Mouse (Mus musculus) kidney, postnatal 0 days (tissue): Measurements from ENCODE around the gene Psg19. TPM values are rescaled to one million over a fixed set of nuclear protein-coding genes. Genes with fewer than 3 reads are reported as not detected.
A peak's percentile ranks its signal among the peaks of the same experiment; 100 is the strongest.
"Not testable (repeated sequence)": the region's sequence is repeated elsewhere in the genome, so short reads cannot be mapped to it uniquely, and the experiment has no call there.

Source experiments
- ATAC-seq: fragments of 200-750 bp; cut with Nextera tagmentation; replicated peaks from 2 replicates; pipeline ENCODE4 v1.8.0; 2017; ENCODE audit warnings: low read depth, moderate number of reproducible peaks, moderate TSS enrichment, moderate library complexity; ENCODE audit not compliant: low FRiP score
- DNase-seq: peaks from one replicate; pipeline ENCODE4 v3.0.0-alpha.2; 2016; ENCODE audit warnings: low spot score
- H3K27ac ChIP-seq: fragments of 300-500 bp; sonication (generic); 2 replicates; pipeline ENCODE4 v1.5.1; 2014; ENCODE audit warnings: mild to moderate bottlenecking
- H3K27me3 ChIP-seq: fragments of 300-500 bp; sonication (generic); 2 replicates; pipeline ENCODE4 v1.6.1; 2014; ENCODE audit warnings: low read length, mixed read lengths; ENCODE audit not compliant: insufficient read depth
- H3K36me3 ChIP-seq: fragments of 300-500 bp; sonication (generic); 2 replicates; pipeline ENCODE4 v1.6.1; 2014; ENCODE audit warnings: low read length, mixed read lengths; ENCODE audit not compliant: insufficient read depth
- H3K4me1 ChIP-seq: fragments of 300-500 bp; sonication (generic); replicated peaks from 2 replicates; pipeline ENCODE4 v1.6.1; 2014; ENCODE audit warnings: antibody characterized with exemption, low read length, mixed read lengths; ENCODE audit not compliant: insufficient read depth
- H3K4me2 ChIP-seq: fragments of 300-500 bp; sonication (generic); 2 replicates; pipeline ENCODE4 v1.6.1; 2014; ENCODE audit warnings: mild to moderate bottlenecking, low read length, moderate library complexity, mixed read lengths
- H3K4me3 ChIP-seq: fragments of 300-500 bp; sonication (generic); replicated peaks from 2 replicates; pipeline ENCODE4 v1.5.1; 2014; ENCODE audit warnings: low read depth, low read length
- H3K9ac ChIP-seq: fragments of 300-500 bp; sonication (generic); 2 replicates; pipeline ENCODE4 v1.6.1; 2014; ENCODE audit warnings: low read depth, low read length
- H3K9me3 ChIP-seq: fragments of 300-500 bp; sonication (generic); replicated peaks from 2 replicates; pipeline ENCODE4 v1.6.1; 2016; ENCODE audit warnings: low read length, inconsistent platforms, mixed read lengths
- CTCF ChIP-seq: IDR thresholded peaks from 2 replicates; pipeline ENCODE4 v1.5.1; 2016; ENCODE audit warnings: antibody characterized with exemption, low read depth, mild to moderate bottlenecking, moderate library complexity
- WGBS: fragments of 180-500 bp; shearing (Covaris S2); extraction: QIAGEN DNeasy Blood & Tissue Kit; methylation state at CpG from one replicate; pipeline ENCODE4 v1.1.7; 2014; 5-methylcytosine and 5-hydroxymethylcytosine counted together
- polyA plus RNA-seq: library from polyadenylated mRNA; unstranded; fragments of >200 nt; fragmentation: Nextera tagmentation; extraction: Ambion mirVana; gene quantifications from 2 replicates; pipeline ENCODE4 v1.2.1, GENCODE M21; 2015

Gene Psg19
- polyA plus RNA-seq, 1 experiment from 2014 or later: not detected

GRCm38 (mm10) chr7:18829545-18829944 is 31.2 kb upstream of the Psg19 start:
- no peaks in the 10 kb centered on the region for H3K27me3 ChIP-seq
- H3K4me1 ChIP-seq: no peaks in the 10 kb centered on the region
- no peak overlapping the region for H3K4me2 ChIP-seq
- ATAC-seq (no peak), DNase-seq (no peak)
- no peak overlapping the region for H3K27ac ChIP-seq
- H3K4me3 ChIP-seq: no peak overlapping the region
- H3K36me3 ChIP-seq: no peaks in the 10 kb centered on the region
- no peak for TF ChIP-seq CTCF
- no peaks in the 10 kb centered on the region for H3K9me3 ChIP-seq
- H3K9ac ChIP-seq: no peak overlapping the region
- 83% methylated on average over 7 of the region's 7 CpGs for WGBS

GRCm38 (mm10) chr7:18828592-18828991 is 30.3 kb upstream of the Psg19 start:
- no peaks in the 10 kb centered on the region for H3K27me3 ChIP-seq
- no peaks in the 10 kb centered on the region for H3K4me1 ChIP-seq
- H3K9ac ChIP-seq: no peak overlapping the region
- no peaks in the 10 kb centered on the region for H3K9me3 ChIP-seq
- DNase-seq: peak; percentile 57
- no peak overlapping the region for H3K4me2 ChIP-seq
- no peak overlapping the region for H3K4me3 ChIP-seq
- H3K36me3 ChIP-seq: no peaks in the 10 kb centered on the region
- TF ChIP-seq CTCF: peak; percentile 57
- ATAC-seq: no peak
- H3K27ac ChIP-seq: no peak overlapping the region
- WGBS: 72% methylated on average over 9 of the region's 9 CpGs

GRCm38 (mm10) chr7:18827792-18828546 is 29.6 kb upstream of the Psg19 start:
- Histone ChIP-seq H3K4me2 (no peak overlapping the region), H3K4me3 (no peak overlapping the region), H3K27me3 (no peaks in the 10 kb centered on the region), H3K36me3 (no peaks in the 10 kb centered on the region), H3K9me3 (no peaks in the 10 kb centered on the region), H3K27ac (no peak overlapping the region), H3K4me1 (no peaks in the 10 kb centered on the region), H3K9ac (no peak overlapping the region)
- no peak for TF ChIP-seq CTCF
- DNase-seq: no peak
- ATAC-seq: no peak
- WGBS: 67% methylated on average over 26 of the region's 26 CpGs

- Histone ChIP-seq H3K36me3 (no peaks in the 10 kb centered on the region), H3K27me3 (no peaks in the 10 kb centered on the region), H3K4me2 (no peak within 1 kb of the TSS), H3K9ac (no peak within 1 kb of the TSS), H3K4me3 (no peak within 1 kb of the TSS), H3K27ac (no peak within 1 kb of the TSS), H3K4me1 (no peaks in the 10 kb centered on the region), H3K9me3 (no peaks in the 10 kb centered on the region)
- no peak for DNase-seq
- WGBS: 68% methylated on average over 3 of the region's 3 CpGs
- no peak for ATAC-seq
- no peak for TF ChIP-seq CTCF
Measured at GRCm38 (mm10) chr7:18821507-18821906, 23.2 kb upstream of the Psg19 start, which contains the start of gene Psg17. Gene Psg17, minus strand, starts transcription at chr7:18821607.

GRCm38 (mm10) chr7:18818301-18818700 is 20.0 kb upstream of the Psg19 start:
- H3K4me1 ChIP-seq: no peaks in the 10 kb centered on the region
- DNase-seq: no peak
- WGBS: 81% methylated on average over 9 of the region's 9 CpGs
- H3K9me3 ChIP-seq: no peaks in the 10 kb centered on the region
- no peak overlapping the region for H3K9ac ChIP-seq
- no peak for TF ChIP-seq CTCF
- H3K4me2 ChIP-seq: no peak overlapping the region
- no peaks in the 10 kb centered on the region for H3K27me3 ChIP-seq
- no peak overlapping the region for H3K27ac ChIP-seq
- ATAC-seq: no peak
- no peak overlapping the region for H3K4me3 ChIP-seq
- no peaks in the 10 kb centered on the region for H3K36me3 ChIP-seq

GRCm38 (mm10) chr7:18803526-18803925 is 5.2 kb upstream of the Psg19 start:
- no peak overlapping the region for H3K9ac ChIP-seq
- no peak overlapping the region for H3K27ac ChIP-seq
- ATAC-seq (no peak), DNase-seq (no peak)
- TF ChIP-seq CTCF: no peak
- H3K4me2 ChIP-seq: no peak overlapping the region
- H3K4me3 ChIP-seq: no peak overlapping the region
- H3K4me1 ChIP-seq: no peaks in the 10 kb centered on the region
- no peaks in the 10 kb centered on the region for H3K9me3 ChIP-seq
- H3K27me3 ChIP-seq: no peaks in the 10 kb centered on the region
- H3K36me3 ChIP-seq: no peaks in the 10 kb centered on the region

GRCm38 (mm10) chr7:18799129-18799528 is 809 bp upstream of the Psg19 start:
- H3K9ac ChIP-seq: no peak overlapping the region
- no peak for ATAC-seq

GRCm38 (mm10) chr7:18790671-18791070 is 7.6 kb downstream of the Psg19 start:
- H3K4me1 ChIP-seq, H3K27me3 ChIP-seq, H3K36me3 ChIP-seq, H3K9me3 ChIP-seq, DNase-seq, ATAC-seq, H3K27ac ChIP-seq, H3K4me3 ChIP-seq, H3K9ac ChIP-seq, H3K4me2 ChIP-seq: not testable (repeated sequence)

More at GRCm38 (mm10) chr7:18799129-18799528, 809 bp upstream of the Psg19 start:
- peak; percentile 28; the same call in 1 of the 2 replicates for TF ChIP-seq CTCF
- no peak for DNase-seq
- WGBS: 39% methylated on average over 3 of the region's 3 CpGs
- no peaks in the 10 kb centered on the region for H3K9me3 ChIP-seq
- no peaks in the 10 kb centered on the region for H3K36me3 ChIP-seq
- H3K4me1 ChIP-seq: no peaks in the 10 kb centered on the region
- H3K4me2 ChIP-seq: no peak overlapping the region
- no peak overlapping the region for H3K27ac ChIP-seq
- no peaks in the 10 kb centered on the region for H3K27me3 ChIP-seq
- no peak overlapping the region for H3K4me3 ChIP-seq
